Mouse (Mus musculus): ENCODE results near the gene Asf1b.
A peak's percentile ranks its signal among the peaks of the same experiment; 100 is the strongest.

Asf1b gene

DNA sequence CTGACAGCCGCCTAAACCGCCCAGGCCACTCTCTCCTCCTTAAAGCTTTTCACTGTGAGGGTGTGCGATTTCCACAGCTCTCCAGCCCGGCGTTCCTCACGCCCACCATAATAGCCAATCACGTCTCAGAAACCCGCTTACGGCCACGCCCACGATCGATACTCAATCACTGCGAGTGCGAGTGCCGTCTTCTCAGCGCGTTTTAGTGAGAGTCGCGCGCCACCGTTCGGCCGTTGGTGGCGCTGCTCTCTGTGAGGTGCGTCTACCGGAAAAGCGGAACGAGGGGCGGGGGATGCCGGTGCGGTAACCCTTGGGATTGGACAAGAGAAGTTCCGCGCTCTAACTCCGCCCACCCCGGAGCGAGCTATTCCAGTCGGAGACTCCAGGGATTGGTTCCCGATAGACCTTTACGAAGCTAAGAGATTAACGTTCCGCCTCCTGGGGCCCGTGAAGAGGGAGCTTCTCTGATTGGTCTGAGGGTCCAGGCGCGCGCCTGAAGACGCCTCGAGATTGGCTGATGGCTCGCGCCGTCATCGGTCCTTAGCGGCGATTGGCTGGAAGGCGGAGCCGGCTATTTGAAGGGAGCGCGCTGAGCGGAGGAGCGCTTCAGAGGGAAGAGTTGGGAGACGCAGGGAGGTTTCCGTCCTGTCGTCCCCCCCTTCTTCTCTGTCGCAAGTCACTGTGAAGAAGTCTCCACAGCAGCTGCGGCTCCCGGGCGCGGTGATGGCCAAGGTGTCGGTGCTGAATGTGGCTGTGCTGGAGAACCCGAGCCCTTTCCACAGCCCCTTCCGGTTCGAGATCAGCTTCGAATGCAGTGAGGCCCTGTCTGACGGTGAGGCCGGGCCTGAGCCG is at the start of gene Asf1b, which contains the start of gene Gm10644:
Gene Asf1b, plus strand, starts transcription at position 402 of the 852 bp plus-strand sequence.
Gene Gm10644, minus strand, starts transcription at position 100 of the 852 bp plus-strand sequence.
- DNase-seq, result peak; percentile 99

- no peak for DNase-seq
Measured at GRCm38 (mm10) chr8:83908583-83908982, 46.7 kb upstream of the Asf1b start.

GRCm38 (mm10) chr8:83909311-83909710 is 46.0 kb upstream of the Asf1b start:
- DNase-seq, result no peak

GRCm38 (mm10) chr8:83911809-83912731 is 43.2 kb upstream of the Asf1b start:
- no peak for DNase-seq

- DNase-seq, result no peak
Measured at GRCm38 (mm10) chr8:83914232-83914631, 41.1 kb upstream of the Asf1b start.

- peak; percentile 52 to 58 for DNase-seq
Measured at GRCm38 (mm10) chr8:83914860-83915259, 40.4 kb upstream of the Asf1b start.

DNA sequence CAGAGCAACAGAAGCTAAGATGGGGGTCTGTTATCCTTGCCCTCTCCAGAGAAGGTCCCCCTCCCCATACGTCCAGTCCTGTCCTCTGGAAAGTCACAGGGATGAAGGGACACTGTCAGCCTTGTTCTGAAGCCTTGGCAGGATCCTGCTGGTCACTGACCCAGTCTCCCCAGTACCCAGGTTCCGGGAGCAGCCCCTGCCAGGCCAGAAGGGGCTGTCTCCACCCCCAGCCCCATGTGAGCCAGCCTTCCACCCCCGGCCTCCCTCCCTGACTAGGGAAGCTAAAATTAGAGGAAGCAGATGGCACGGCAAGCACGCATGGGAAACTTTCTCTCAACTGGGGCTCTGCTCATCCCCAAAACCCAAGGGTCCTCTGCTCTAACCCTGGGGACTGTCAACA is 39.3 kb upstream of the Asf1b start:
- peak; percentile 48 to 64 for DNase-seq

DNA sequence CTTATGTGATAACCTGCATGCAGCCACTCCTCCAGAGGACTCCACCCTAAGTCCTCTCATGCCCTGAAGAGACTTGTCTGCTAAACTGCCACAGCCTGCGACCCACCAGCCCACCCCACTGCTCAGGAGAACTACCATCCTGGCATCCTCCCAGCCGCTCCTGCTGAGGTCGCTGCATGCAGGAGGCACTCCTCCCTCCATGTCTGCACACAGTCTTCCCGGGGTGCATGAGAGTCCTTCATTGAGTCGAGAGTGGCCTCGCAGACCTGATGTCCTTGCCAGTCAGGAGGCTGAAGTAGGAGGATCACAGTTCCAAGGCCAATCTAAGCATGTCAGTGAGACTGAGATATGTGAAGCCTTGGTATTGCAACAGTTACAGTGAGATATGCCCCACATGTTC is 37.7 kb upstream of the Asf1b start:
- DNase-seq, result no peak

DNA sequence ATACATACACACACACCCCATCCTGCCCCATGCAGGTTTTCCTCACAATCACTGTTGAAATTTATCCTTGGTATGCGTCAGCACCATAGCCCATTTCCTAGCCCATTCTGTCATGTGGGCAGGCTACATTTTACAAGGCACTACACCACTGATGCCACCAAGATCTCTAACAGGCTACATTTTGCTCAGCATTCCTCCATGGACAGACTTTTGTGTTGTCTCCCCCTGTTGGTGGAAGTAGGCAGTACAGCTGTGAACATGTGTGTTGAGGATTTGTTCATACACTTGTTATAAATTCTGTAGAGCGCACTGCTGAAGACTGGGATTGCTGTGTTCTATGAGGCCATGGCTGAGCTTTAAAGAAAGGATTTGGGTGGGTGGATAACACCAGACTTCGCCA is 33.7 kb upstream of the Asf1b start:
- peak; percentile 92 to 96 for DNase-seq

DNA sequence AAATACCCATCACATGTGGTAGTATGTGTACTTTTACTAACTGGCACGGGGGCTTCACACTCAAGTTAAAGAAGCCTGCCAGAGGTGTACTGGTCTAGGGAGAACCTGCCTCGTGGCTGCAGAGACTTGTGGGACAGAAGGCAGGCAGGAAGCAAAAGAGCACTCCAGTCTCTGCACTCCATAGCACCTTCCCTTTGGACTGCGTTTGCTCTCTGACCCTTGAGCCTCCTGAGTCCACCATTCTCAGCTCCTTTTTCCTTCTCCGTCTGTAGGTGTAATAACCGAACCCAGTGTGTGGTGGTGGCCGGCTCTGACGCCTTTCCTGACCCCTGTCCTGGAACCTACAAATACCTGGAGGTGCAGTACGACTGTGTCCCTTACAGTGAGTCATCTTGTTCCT is 32.6 kb upstream of the Asf1b start:
- no peak for DNase-seq

DNA sequence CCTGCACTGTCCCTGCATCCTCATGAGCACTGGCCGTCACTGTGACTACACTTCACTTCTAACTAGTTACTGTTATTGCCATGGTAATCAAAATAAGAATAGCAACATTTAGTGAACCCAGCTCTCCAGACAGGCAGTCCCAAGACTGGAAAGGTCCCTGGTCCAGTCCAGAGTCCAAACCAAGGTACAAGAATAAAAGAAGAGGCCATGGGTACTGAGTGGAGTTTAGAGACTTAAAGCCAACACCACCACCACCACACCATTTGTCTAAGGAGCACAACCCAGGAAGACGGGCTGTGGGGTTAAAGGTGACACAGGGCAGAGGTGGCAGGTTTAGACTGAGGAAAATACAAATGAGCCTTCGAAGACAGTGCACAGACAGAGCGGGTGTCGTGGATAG is 30.7 kb upstream of the Asf1b start:
- no peak for DNase-seq

GRCm38 (mm10) chr8:83926266-83926665 is 29.0 kb upstream of the Asf1b start:
- no peak for DNase-seq

- DNase-seq, result peak; percentile 7
Measured at GRCm38 (mm10) chr8:83934222-83934621, 21.1 kb upstream of the Asf1b start.

GRCm38 (mm10) chr8:83934994-83935393 is 20.3 kb upstream of the Asf1b start:
- peak in 1 of 2 experiments; percentile 1 for DNase-seq

- peak in 1 of 2 experiments; percentile 6 for DNase-seq
Measured at GRCm38 (mm10) chr8:83935435-83935834, 19.9 kb upstream of the Asf1b start.

GRCm38 (mm10) chr8:83937645-83938044 is 17.7 kb upstream of the Asf1b start:
- peak in 1 of 2 experiments; percentile 1 for DNase-seq

DNA sequence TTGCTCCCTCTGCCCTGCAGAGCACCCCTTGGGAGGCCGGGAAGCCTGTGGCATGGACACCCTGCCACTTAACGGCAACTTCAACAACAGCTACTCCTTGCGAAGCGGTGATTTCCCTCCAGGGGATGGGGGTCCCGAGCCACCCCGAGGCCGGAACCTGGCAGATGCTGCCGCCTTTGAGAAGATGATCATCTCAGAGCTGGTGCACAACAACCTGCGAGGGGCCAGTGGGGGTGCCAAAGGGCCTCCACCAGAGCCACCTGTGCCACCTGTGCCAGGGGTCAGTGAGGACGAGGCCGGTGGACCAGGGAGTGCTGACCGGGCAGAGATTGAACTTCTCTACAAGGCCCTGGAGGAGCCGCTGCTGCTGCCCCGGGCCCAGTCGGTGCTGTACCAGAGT is 17.0 kb upstream of the Asf1b start:
- DNase-seq, result peak in 1 of 2 experiments; percentile 16

- peak in 1 of 2 experiments; percentile 12 for DNase-seq
Measured at GRCm38 (mm10) chr8:83941066-83941677, 14.1 kb upstream of the Asf1b start.

- peak in 1 of 2 experiments; percentile 4 for DNase-seq
Measured at GRCm38 (mm10) chr8:83942446-83942845, 12.9 kb upstream of the Asf1b start.

DNA sequence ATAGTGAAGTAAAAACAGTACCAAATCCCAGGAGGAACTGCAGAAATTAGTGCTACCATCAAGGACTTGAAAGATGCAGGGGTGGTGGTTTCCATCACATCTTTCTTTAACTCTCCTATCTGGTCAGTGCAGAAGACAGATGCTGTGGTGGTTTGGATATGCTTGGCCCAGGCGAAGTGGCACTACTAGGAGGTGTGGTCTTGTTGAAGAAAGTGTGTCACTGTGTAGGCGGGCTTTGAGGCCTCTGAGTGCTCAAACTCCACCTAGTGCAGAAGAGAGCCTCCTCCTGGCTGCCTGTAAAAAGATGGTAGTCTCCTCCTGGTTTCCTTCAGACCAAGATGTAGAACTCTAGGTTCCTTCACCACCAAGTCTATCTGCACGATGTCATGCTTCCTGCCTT is 9.8 kb upstream of the Asf1b start:
- DNase-seq, result no peak

GRCm38 (mm10) chr8:83954749-83955105 is 580 bp upstream of the Asf1b start:
- DNase-seq, result peak in 1 of 2 experiments; percentile 46

GRCm38 (mm10) chr8:83955958-83956218 is 581 bp downstream of the Asf1b start:
- DNase-seq, result peak in 1 of 2 experiments; percentile 32

DNA sequence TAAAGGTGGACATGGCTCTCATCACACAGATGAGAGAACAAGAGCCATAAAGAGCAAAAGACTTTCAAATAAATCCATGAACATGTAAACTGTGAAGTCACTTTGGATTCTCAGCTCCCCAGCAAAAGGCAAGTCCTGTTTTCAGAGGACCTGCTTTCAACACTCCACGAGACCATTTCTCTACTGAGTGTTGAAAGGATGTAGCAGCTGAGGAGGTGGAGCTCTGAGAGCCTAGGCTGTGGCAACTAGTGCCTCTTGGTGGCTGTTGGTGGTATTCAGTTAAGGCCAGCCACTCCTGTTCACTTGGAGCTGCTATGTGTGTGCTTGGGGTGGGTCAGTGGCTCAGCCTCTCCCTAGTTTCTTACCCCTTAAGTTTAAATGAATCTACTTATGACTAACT is 1.5 kb downstream of the Asf1b start:
- peak in 1 of 2 experiments; percentile 30 for DNase-seq
